Mouse (Mus musculus) erythroblast, embryonic 14.5 days (primary cell): ENCODE results near the gene Sept10. TPM values are rescaled to one million over a fixed set of nuclear protein-coding genes. Genes with fewer than 3 reads are reported as not detected.
A peak's percentile ranks its signal among the peaks of the same experiment; 100 is the strongest.

Experiments used
- H3K27me3 ChIP-seq: 2 replicates; pipeline ENCODE4 v1.6.1; 2012; ENCODE audit warnings: inconsistent platforms; ENCODE audit not compliant: control insufficient read depth
- H3K36me3 ChIP-seq: 2 replicates; pipeline ENCODE4 v1.6.1; 2012; ENCODE audit warnings: mild to moderate bottlenecking, inconsistent platforms; ENCODE audit not compliant: control insufficient read depth
- H3K4me1 ChIP-seq: 2 replicates; pipeline ENCODE4 v1.6.1; 2012; ENCODE audit warnings: inconsistent platforms; ENCODE audit not compliant: control insufficient read depth
- H3K4me3 ChIP-seq: replicated peaks from 2 replicates; pipeline ENCODE3; 2012; ENCODE audit warnings: moderate library complexity, mild to moderate bottlenecking, inconsistent platforms
- H3K9me3 ChIP-seq: 2 replicates; pipeline ENCODE4 v1.6.1; 2012; ENCODE audit warnings: low read length, inconsistent platforms, mixed read lengths; ENCODE audit not compliant: control insufficient read depth
- GATA1 ChIP-seq: IDR thresholded peaks from 2 replicates; pipeline ENCODE4 v1.6.1; 2012; ENCODE audit warnings: low read length, inconsistent platforms, mixed read lengths
- TAL1 ChIP-seq: IDR thresholded peaks from 3 replicates; pipeline ENCODE4 v1.6.1; 2012; ENCODE audit warnings: low read length, inconsistent platforms, mixed read lengths
- polyA plus RNA-seq: library from polyadenylated mRNA; stranded (reverse); fragments of >175 nt; gene quantifications from 2 replicates; pipeline ENCODE4 v1.2.3, GENCODE M21; 2012

Sept10 gene
- polyA plus RNA-seq, 1 experiment, result not detected

- no peak for TF ChIP-seq TAL1
- no peak for TF ChIP-seq GATA1
- Histone ChIP-seq H3K9me3 (no peaks in the 10 kb centered on the region), H3K27me3 (no peaks in the 10 kb centered on the region)
These were observed 21.6 kb downstream of the Sept10 start for GRCm38 (mm10) chr10:59200011-59200410.

DNA sequence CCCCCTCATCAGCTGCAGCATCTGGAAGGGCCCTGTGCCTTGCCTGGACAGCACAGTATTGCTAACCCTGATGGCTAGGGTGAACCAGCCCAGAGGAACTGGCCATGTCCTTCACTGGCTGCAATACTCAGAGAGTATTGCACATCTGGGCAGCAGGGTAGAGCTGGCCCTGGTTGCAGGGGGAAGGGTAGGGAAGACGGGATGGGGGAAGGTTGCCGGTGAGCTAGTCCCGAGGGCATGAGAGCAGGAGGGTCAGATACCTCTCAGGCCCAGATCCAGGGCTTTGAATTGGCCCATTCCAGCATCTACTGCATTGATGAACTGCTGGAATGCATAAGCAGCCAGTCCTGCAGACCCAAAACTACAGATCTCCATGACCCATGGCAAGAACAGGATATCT, 24.9 kb downstream of the Sept10 start:
- no peak for TF ChIP-seq TAL1
- TF ChIP-seq GATA1, result no peak

More at GRCm38 (mm10) chr10:59200011-59200410, 21.6 kb downstream of the Sept10 start:
- Histone ChIP-seq H3K4me3 (no peak overlapping the region), H3K36me3 (no peaks in the 10 kb centered on the region), H3K4me1 (no peaks in the 10 kb centered on the region)

GRCm38 (mm10) chr10:59194891-59195290, 26.8 kb downstream of the Sept10 start:
- Histone ChIP-seq H3K27me3 (no peaks in the 10 kb centered on the region), H3K4me3 (no peak overlapping the region), H3K36me3 (no peaks in the 10 kb centered on the region), H3K4me1 (no peaks in the 10 kb centered on the region), H3K9me3 (no peaks in the 10 kb centered on the region)
- TF ChIP-seq TAL1, result no peak
- TF ChIP-seq GATA1, result no peak

More for the DNA sequence above, 24.9 kb downstream of the Sept10 start:
- no peaks in the 10 kb centered on the region for H3K9me3 ChIP-seq
- H3K27me3 ChIP-seq, result no peaks in the 10 kb centered on the region
- H3K4me1 ChIP-seq, result no peaks in the 10 kb centered on the region
- no peak overlapping the region for H3K4me3 ChIP-seq
- no peaks in the 10 kb centered on the region for H3K36me3 ChIP-seq

GRCm38 (mm10) chr10:59182306-59182705, 39.3 kb downstream of the Sept10 start:
- H3K27me3 ChIP-seq, result no peaks in the 10 kb centered on the region
- TF ChIP-seq TAL1 (no peak), GATA1 (no peak)

GRCm38 (mm10) chr10:59179620-59180019, 42.0 kb downstream of the Sept10 start:
- TF ChIP-seq GATA1 (no peak), TAL1 (no peak)
- Histone ChIP-seq H3K4me1 (no peaks in the 10 kb centered on the region), H3K4me3 (no peak overlapping the region), H3K36me3 (no peaks in the 10 kb centered on the region), H3K9me3 (no peaks in the 10 kb centered on the region), H3K27me3 (no peaks in the 10 kb centered on the region)

More at GRCm38 (mm10) chr10:59182306-59182705, 39.3 kb downstream of the Sept10 start:
- no peaks in the 10 kb centered on the region; the same call in 1 of the 2 replicates for H3K36me3 ChIP-seq
- H3K9me3 ChIP-seq, result no peaks in the 10 kb centered on the region
- no peaks in the 10 kb centered on the region for H3K4me1 ChIP-seq
- H3K4me3 ChIP-seq, result no peak overlapping the region

- Histone ChIP-seq H3K4me3 (no peak overlapping the region), H3K36me3 (no peaks in the 10 kb centered on the region), H3K9me3 (no peaks in the 10 kb centered on the region), H3K4me1 (no peaks in the 10 kb centered on the region), H3K27me3 (no peaks in the 10 kb centered on the region)
- no peak for TF ChIP-seq TAL1
- no peak for TF ChIP-seq GATA1
These were observed 49.1 kb downstream of the Sept10 start for GRCm38 (mm10) chr10:59172539-59172938.

DNA sequence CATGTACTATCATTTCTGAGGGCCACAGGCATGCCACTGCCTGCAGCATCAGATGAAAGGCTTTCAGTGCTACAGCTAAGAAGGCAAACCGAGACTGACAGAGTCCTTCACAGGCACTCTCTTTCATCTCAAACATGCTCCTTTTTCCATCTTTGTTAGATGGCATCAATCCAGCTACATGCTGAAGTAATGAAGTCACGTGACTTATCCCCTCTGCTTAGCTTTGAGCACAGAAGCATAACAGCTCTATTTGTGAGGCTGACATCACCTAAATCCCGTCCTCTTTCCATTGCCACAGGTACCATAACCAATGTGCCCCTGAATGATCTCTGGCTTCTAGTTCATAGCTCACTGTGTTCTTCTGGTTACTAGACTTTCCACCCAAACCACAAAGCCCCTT, 50.6 kb downstream of the Sept10 start:
- H3K36me3 ChIP-seq, result no peaks in the 10 kb centered on the region; the same call in 1 of the 2 replicates

DNA sequence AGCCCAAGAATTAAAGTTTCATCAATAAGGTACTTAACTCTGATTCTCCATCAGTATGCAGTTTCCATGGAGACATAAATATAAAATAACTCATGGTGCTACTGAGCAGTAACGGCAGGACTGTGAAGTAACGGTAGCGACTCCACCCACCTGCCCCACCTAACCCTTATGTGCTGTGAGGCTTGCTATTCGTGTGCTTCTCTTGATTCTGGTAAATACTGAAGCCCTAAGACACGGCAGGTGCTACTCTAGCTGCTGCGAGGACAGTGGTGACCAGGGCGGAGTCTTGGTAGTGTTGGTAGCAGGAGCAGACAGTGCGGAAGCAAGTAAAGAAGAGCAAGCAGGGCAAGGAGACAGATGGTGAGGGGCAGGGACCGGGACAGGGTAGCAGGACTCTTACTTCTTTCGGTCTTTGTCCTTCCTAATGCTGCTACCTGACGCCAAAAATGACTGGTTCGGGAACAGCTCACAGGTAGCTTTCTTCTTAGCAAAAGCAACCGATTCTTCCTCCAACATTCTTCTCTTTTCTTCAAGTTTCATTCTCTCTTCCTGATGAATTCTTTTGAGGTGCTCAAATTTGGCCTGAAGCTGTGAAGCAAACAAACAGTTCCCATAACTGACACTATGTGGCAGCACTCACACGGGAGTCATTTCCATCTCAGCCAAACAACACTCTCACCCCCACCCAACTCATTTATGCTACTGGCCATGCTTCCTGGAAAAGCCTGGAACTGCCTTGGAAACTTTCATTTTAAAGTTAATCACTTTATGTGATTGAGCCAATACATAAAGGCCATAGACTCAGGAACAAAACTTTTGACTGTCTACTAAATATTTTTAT, 55.3 kb downstream of the Sept10 start:
- Histone ChIP-seq H3K4me1 (peaks cover 34% of the 10 kb centered on the region), H3K9me3 (no peaks in the 10 kb centered on the region), H3K27me3 (no peaks in the 10 kb centered on the region), H3K4me3 (peak overlapping the region; percentile 31), H3K36me3 (no peaks in the 10 kb centered on the region; the same call in 1 of the 2 replicates)
- TF ChIP-seq GATA1 (no peak), TAL1 (no peak)

More for the DNA sequence above, 50.6 kb downstream of the Sept10 start:
- TF ChIP-seq GATA1 (no peak), TAL1 (no peak)
- H3K4me3 ChIP-seq, result no peak overlapping the region
- H3K4me1 ChIP-seq, result peaks cover 6% of the 10 kb centered on the region
- no peaks in the 10 kb centered on the region for H3K9me3 ChIP-seq
- no peaks in the 10 kb centered on the region for H3K27me3 ChIP-seq

- Histone ChIP-seq H3K4me3 (no peak overlapping the region), H3K27me3 (no peaks in the 10 kb centered on the region), H3K4me1 (peaks cover 34% of the 10 kb centered on the region), H3K36me3 (no peaks in the 10 kb centered on the region; the same call in 1 of the 2 replicates), H3K9me3 (no peaks in the 10 kb centered on the region)
- TF ChIP-seq GATA1 (no peak), TAL1 (no peak)
These were observed 59.3 kb downstream of the Sept10 start for GRCm38 (mm10) chr10:59162185-59162897.
